Mouse (Mus musculus) neural tube, embryonic 15.5 days (tissue): Measurements from ENCODE around the gene Cacna1b. TPM values are rescaled to one million over a fixed set of nuclear protein-coding genes. Genes with fewer than 3 reads are reported as not detected.

Source experiments
- ATAC-seq: fragments of 200-750 bp; cut with Nextera tagmentation; 2 replicates; pipeline ENCODE4 v1.8.0; 2017; ENCODE audit warnings: mild to moderate bottlenecking, moderate TSS enrichment, moderate library complexity; ENCODE audit not compliant: low FRiP score
- H3K27ac ChIP-seq: fragments of 300-500 bp; sonication (generic); replicated peaks from 2 replicates; pipeline ENCODE4 v1.5.1; 2015; ENCODE audit warnings: mild to moderate bottlenecking, inconsistent platforms
- H3K27me3 ChIP-seq: fragments of 300-500 bp; sonication (generic); replicated peaks from 2 replicates; pipeline ENCODE4 v1.6.1; 2015; ENCODE audit warnings: inconsistent platforms
- H3K36me3 ChIP-seq: fragments of 300-500 bp; sonication (generic); 2 replicates; pipeline ENCODE4 v1.6.1; 2015; ENCODE audit warnings: inconsistent platforms
- H3K4me1 ChIP-seq: fragments of 300-500 bp; sonication (generic); 2 replicates; pipeline ENCODE4 v1.6.1; 2015; ENCODE audit warnings: inconsistent platforms
- H3K4me2 ChIP-seq: fragments of 300-500 bp; sonication (generic); 2 replicates; pipeline ENCODE4 v1.6.1; 2015; ENCODE audit warnings: inconsistent platforms, mild to moderate bottlenecking, moderate library complexity
- H3K4me3 ChIP-seq: fragments of 300-500 bp; sonication (generic); replicated peaks from 2 replicates; pipeline ENCODE4 v1.5.1; 2015; ENCODE audit warnings: mild to moderate bottlenecking, inconsistent platforms
- H3K9ac ChIP-seq: fragments of 300-500 bp; sonication (generic); replicated peaks from 2 replicates; pipeline ENCODE4 v1.6.1; 2015; ENCODE audit warnings: mild to moderate bottlenecking, inconsistent platforms
- H3K9me3 ChIP-seq: fragments of 300-500 bp; sonication (generic); replicated peaks from 2 replicates; pipeline ENCODE4 v1.6.1; 2016; ENCODE audit warnings: inconsistent platforms
- WGBS: fragments of 180-500 bp; shearing (Covaris S2); methylation state at CpG from one replicate; pipeline ENCODE4 v1.1.7; 2015; ENCODE audit warnings: mixed read lengths; 5-methylcytosine and 5-hydroxymethylcytosine counted together
- polyA plus RNA-seq: library from polyadenylated mRNA; unstranded; fragments of >200 nt; fragmentation: Nextera tagmentation; extraction: Ambion mirVana; gene quantifications from 2 replicates; pipeline ENCODE4 v1.2.1, GENCODE M21; 2015

The Cacna1b gene
- polyA plus RNA-seq, 1 experiment from 2014 or later = 16.0 TPM

- H3K4me2 ChIP-seq = peak overlapping the region; percentile 37
- no peaks in the 10 kb centered on the region for H3K27me3 ChIP-seq
- no peaks in the 10 kb centered on the region for H3K4me1 ChIP-seq
- peak; percentile 62; the same call in 1 of the 2 replicates for ATAC-seq
- H3K9me3 ChIP-seq = no peaks in the 10 kb centered on the region
- no peak overlapping the region for H3K4me3 ChIP-seq
- H3K36me3 ChIP-seq = peaks cover 49% of the 10 kb centered on the region
- no peak overlapping the region for H3K27ac ChIP-seq
- H3K9ac ChIP-seq = no peak overlapping the region
- WGBS = 32% methylated on average over 50 of the region's 50 CpGs
These were observed 83.8 kb downstream of the Cacna1b start for GRCm38 (mm10) chr2:24679012-24679651.

GRCm38 (mm10) chr2:24678538-24678937, 84.4 kb downstream of the Cacna1b start:
- Histone ChIP-seq H3K27me3 (no peaks in the 10 kb centered on the region), H3K27ac (no peak overlapping the region), H3K9ac (no peak overlapping the region), H3K4me3 (no peak overlapping the region), H3K4me1 (no peaks in the 10 kb centered on the region), H3K36me3 (peaks cover 45% of the 10 kb centered on the region), H3K9me3 (no peaks in the 10 kb centered on the region), H3K4me2 (no peak overlapping the region)
- no peak for ATAC-seq
- 81% methylated on average over 5 of the region's 5 CpGs for WGBS

GRCm38 (mm10) chr2:24678110-24678509, 84.8 kb downstream of the Cacna1b start:
- no peak for ATAC-seq
- H3K27ac ChIP-seq = no peak overlapping the region
- no peaks in the 10 kb centered on the region for H3K27me3 ChIP-seq
- H3K36me3 ChIP-seq = peaks cover 42% of the 10 kb centered on the region
- H3K4me3 ChIP-seq = no peak overlapping the region
- H3K9ac ChIP-seq = no peak overlapping the region
- H3K4me1 ChIP-seq = no peaks in the 10 kb centered on the region
- H3K4me2 ChIP-seq = no peak overlapping the region
- H3K9me3 ChIP-seq = no peaks in the 10 kb centered on the region
- WGBS = 65% methylated on average over 4 of the region's 4 CpGs

- Histone ChIP-seq H3K4me2 (no peak overlapping the region), H3K9ac (no peak overlapping the region), H3K36me3 (peaks cover 37% of the 10 kb centered on the region), H3K9me3 (no peaks in the 10 kb centered on the region), H3K4me3 (no peak overlapping the region), H3K4me1 (no peaks in the 10 kb centered on the region), H3K27me3 (no peaks in the 10 kb centered on the region), H3K27ac (no peak overlapping the region)
- 90% methylated on average over 3 of the region's 3 CpGs for WGBS
- no peak for ATAC-seq
These were observed 85.3 kb downstream of the Cacna1b start for GRCm38 (mm10) chr2:24677629-24678028.

GRCm38 (mm10) chr2:24674432-24675006, 88.4 kb downstream of the Cacna1b start:
- 86% methylated on average over 6 of the region's 6 CpGs for WGBS
- H3K36me3 ChIP-seq = peaks cover 27% of the 10 kb centered on the region
- H3K9ac ChIP-seq = no peak overlapping the region
- no peaks in the 10 kb centered on the region for H3K4me1 ChIP-seq
- H3K9me3 ChIP-seq = no peaks in the 10 kb centered on the region
- H3K4me3 ChIP-seq = no peak overlapping the region
- ATAC-seq = no peak
- H3K27me3 ChIP-seq = no peaks in the 10 kb centered on the region
- H3K27ac ChIP-seq = no peak overlapping the region
- no peak overlapping the region for H3K4me2 ChIP-seq

GRCm38 (mm10) chr2:24668598-24668997, 94.4 kb downstream of the Cacna1b start:
- 96% methylated on average over 5 of the region's 5 CpGs for WGBS
- no peak overlapping the region for H3K4me3 ChIP-seq
- H3K4me2 ChIP-seq = no peak overlapping the region
- no peaks in the 10 kb centered on the region for H3K9me3 ChIP-seq
- no peak for ATAC-seq
- H3K27ac ChIP-seq = no peak overlapping the region
- no peaks in the 10 kb centered on the region for H3K36me3 ChIP-seq
- no peak overlapping the region for H3K9ac ChIP-seq
- H3K27me3 ChIP-seq = no peaks in the 10 kb centered on the region
- peaks cover 5% of the 10 kb centered on the region for H3K4me1 ChIP-seq

GRCm38 (mm10) chr2:24664678-24665257, 98.2 kb downstream of the Cacna1b start:
- Histone ChIP-seq H3K4me3 (no peak overlapping the region), H3K9ac (no peak overlapping the region), H3K4me2 (peak overlapping the region; percentile 27; the same call in 1 of the 2 replicates), H3K27me3 (no peaks in the 10 kb centered on the region), H3K4me1 (peaks cover 5% of the 10 kb centered on the region), H3K27ac (no peak overlapping the region), H3K9me3 (no peaks in the 10 kb centered on the region), H3K36me3 (peaks cover 26% of the 10 kb centered on the region)
- 18% methylated on average over 9 of the region's 9 CpGs for WGBS
- ATAC-seq = 0 out of 2 replicates have a peak, but pooled peaks have one; percentile 36

GRCm38 (mm10) chr2:24659150-24659775, 103.7 kb downstream of the Cacna1b start:
- WGBS = 90% methylated on average over 6 of the region's 6 CpGs
- peaks cover 62% of the 10 kb centered on the region for H3K36me3 ChIP-seq
- ATAC-seq = no peak

GRCm38 (mm10) chr2:24648503-24648902, 114.4 kb downstream of the Cacna1b start:
- 88% methylated on average over 6 of the region's 6 CpGs for WGBS
- H3K36me3 ChIP-seq = peaks cover 58% of the 10 kb centered on the region
- ATAC-seq = no peak
- no peak overlapping the region for H3K4me3 ChIP-seq
- H3K9ac ChIP-seq = no peak overlapping the region
- no peak overlapping the region for H3K4me2 ChIP-seq
- H3K27me3 ChIP-seq = no peaks in the 10 kb centered on the region
- H3K27ac ChIP-seq = no peak overlapping the region
- no peaks in the 10 kb centered on the region for H3K9me3 ChIP-seq
- no peaks in the 10 kb centered on the region for H3K4me1 ChIP-seq

More at GRCm38 (mm10) chr2:24659150-24659775, 103.7 kb downstream of the Cacna1b start:
- H3K4me2 ChIP-seq = no peak overlapping the region
- H3K27ac ChIP-seq = no peak overlapping the region
- H3K27me3 ChIP-seq = no peaks in the 10 kb centered on the region
- no peaks in the 10 kb centered on the region for H3K4me1 ChIP-seq
- H3K9ac ChIP-seq = no peak overlapping the region
- no peaks in the 10 kb centered on the region for H3K9me3 ChIP-seq
- no peak overlapping the region for H3K4me3 ChIP-seq

- peaks cover 55% of the 10 kb centered on the region for H3K36me3 ChIP-seq
- no peak overlapping the region for H3K27ac ChIP-seq
- H3K9ac ChIP-seq = no peak overlapping the region
- H3K9me3 ChIP-seq = no peaks in the 10 kb centered on the region
- no peaks in the 10 kb centered on the region for H3K4me1 ChIP-seq
- no peak overlapping the region for H3K4me2 ChIP-seq
- no peaks in the 10 kb centered on the region for H3K27me3 ChIP-seq
- 92% methylated on average over 5 of the region's 5 CpGs for WGBS
- no peak overlapping the region for H3K4me3 ChIP-seq
- ATAC-seq = no peak
These were observed 116.4 kb downstream of the Cacna1b start for GRCm38 (mm10) chr2:24646452-24647146.

GRCm38 (mm10) chr2:24642834-24643233, 120.1 kb downstream of the Cacna1b start:
- Histone ChIP-seq H3K36me3 (peaks cover 30% of the 10 kb centered on the region), H3K27ac (no peak overlapping the region), H3K9ac (no peak overlapping the region), H3K27me3 (no peaks in the 10 kb centered on the region), H3K4me1 (no peaks in the 10 kb centered on the region), H3K9me3 (no peaks in the 10 kb centered on the region), H3K4me3 (no peak overlapping the region), H3K4me2 (no peak overlapping the region)
- no peak for ATAC-seq
- WGBS = 83% methylated on average over 7 of the region's 7 CpGs
